Mouse (Mus musculus): ENCODE results near the gene Mrtfb.

GRCm38 (mm10) chr16:13452661-13453060 is 196.4 kb downstream of the Mrtfb start:
- TF ChIP-seq CTCF (IDR thresholded peaks at IDR 0.05; ENCODE audit: control insufficient read depth, insufficient read depth, insufficient replicate concordance, low read depth, low read length) (no peak), POLR2A (IDR thresholded peaks at IDR 0.05; ENCODE audit: control insufficient read depth, low read depth, low read length) (no peak)
